Mouse (Mus musculus) liver, adult (tissue): ENCODE data around the gene Scgb2b21.

ENCODE experiments used
- GATA4 ChIP-seq: IDR thresholded peaks from 2 replicates; pipeline ENCODE4 v1.6.1; 2014; ENCODE audit warnings: mild to moderate bottlenecking, low read length; ENCODE audit not compliant: insufficient replicate concordance

Scgb2b21 gene

GRCm38 (mm10) chr7:33520358-33520757 lies at the start of gene Scgb2b21:
Gene Scgb2b21, minus strand, starts transcription at chr7:33520458.
- TF ChIP-seq GATA4 = no peak
